Mouse (Mus musculus): Measurements from ENCODE around the gene Ppfibp1.

DNA sequence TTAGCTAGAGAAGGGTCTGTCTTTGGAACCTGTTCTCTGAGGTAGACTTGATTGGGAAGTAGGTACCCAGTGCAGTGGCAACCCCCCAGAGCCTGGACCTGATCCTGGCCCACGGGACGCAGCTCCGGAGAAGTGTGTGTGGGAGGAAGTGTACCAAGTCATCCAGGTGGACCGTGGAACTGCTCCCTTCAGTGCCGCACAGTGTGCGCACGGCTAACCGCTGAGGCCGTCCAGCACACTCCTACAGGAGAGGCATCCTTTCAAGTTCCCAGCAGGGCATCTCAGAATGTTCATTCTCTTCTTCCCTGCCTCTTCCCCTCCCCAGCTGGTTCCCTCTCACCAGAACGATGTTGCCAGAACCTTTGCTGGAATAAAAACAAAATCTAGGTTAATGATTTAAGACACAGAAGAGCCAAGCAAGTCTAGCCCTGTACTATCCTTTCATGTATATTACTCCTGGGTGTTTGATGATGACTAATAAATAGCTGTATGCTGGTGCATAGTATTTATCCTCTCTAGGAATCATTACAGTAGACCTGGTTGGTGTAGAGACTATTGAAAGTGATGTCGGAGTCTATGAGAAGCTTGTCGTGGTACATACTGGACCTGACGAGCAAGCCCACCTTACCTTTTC lies 77.0 kb downstream of the Ppfibp1 start:
- TF ChIP-seq ZC3H11A (IDR thresholded peaks at IDR 0.05; ENCODE audit: borderline replicate concordance, low read depth, low read length) (no peak), ZNF384 (IDR thresholded peaks at IDR 0.05; ENCODE audit: low read depth, low read length) (no peak), MAFK (IDR thresholded peaks at IDR 0.05; ENCODE audit: insufficient read depth, low read depth, low read length) (no peak), HCFC1 (IDR thresholded peaks at IDR 0.05; ENCODE audit: borderline replicate concordance, insufficient read depth, low read length) (no peak)

All from ES-E14 (cell line).